Mouse (Mus musculus) embryonic fibroblast, embryonic 13.5 days (primary cell): ENCODE data around the gene Tab2.

Experiments
- CTCF ChIP-seq: IDR thresholded peaks from 2 replicates; pipeline ENCODE4 v1.5.1; 2011; ENCODE audit warnings: mild to moderate bottlenecking, control low read depth, low read length, moderate library complexity, borderline replicate concordance; ENCODE audit not compliant: insufficient read depth
- POLR2A ChIP-seq: IDR thresholded peaks from 2 replicates; pipeline ENCODE4 v1.6.1; 2011; ENCODE audit warnings: low read depth, mild to moderate bottlenecking, control low read depth, low read length, moderate library complexity

- TF ChIP-seq POLR2A (no peak), CTCF (no peak)
Measured at GRCm38 (mm10) chr10:7907151-7907550, 48.9 kb downstream of the Tab2 start.
